Mouse (Mus musculus) midbrain, embryonic 13.5 days (tissue): ENCODE results near the gene Kcnq1. TPM values are rescaled to one million over a fixed set of nuclear protein-coding genes. Genes with fewer than 3 reads are reported as not detected.

ENCODE experiments used
- ATAC-seq: fragments of 200-750 bp; cut with Nextera tagmentation; 2 replicates; pipeline ENCODE4 v1.8.0; 2017; ENCODE audit warnings: mild to moderate bottlenecking, moderate TSS enrichment, moderate library complexity
- H3K27ac ChIP-seq: fragments of 300-500 bp; sonication (generic); 2 replicates; pipeline ENCODE4 v1.5.1; 2015; ENCODE audit warnings: inconsistent platforms, mild to moderate bottlenecking, moderate library complexity
- H3K27me3 ChIP-seq: fragments of 300-500 bp; sonication (generic); 2 replicates; pipeline ENCODE4 v1.6.1; 2015; ENCODE audit warnings: mild to moderate bottlenecking, inconsistent platforms
- H3K36me3 ChIP-seq: fragments of 300-500 bp; sonication (generic); 2 replicates; pipeline ENCODE4 v1.6.1; 2015; ENCODE audit warnings: mild to moderate bottlenecking, inconsistent platforms
- H3K4me1 ChIP-seq: fragments of 300-500 bp; sonication (generic); replicated peaks from 2 replicates; pipeline ENCODE4 v1.6.1; 2015; ENCODE audit warnings: inconsistent platforms
- H3K4me2 ChIP-seq: fragments of 300-500 bp; sonication (generic); replicated peaks from 2 replicates; pipeline ENCODE4 v1.6.1; 2015; ENCODE audit warnings: moderate library complexity, mild to moderate bottlenecking, inconsistent platforms
- H3K4me3 ChIP-seq: fragments of 300-500 bp; sonication (generic); replicated peaks from 2 replicates; pipeline ENCODE4 v1.5.1; 2015; ENCODE audit warnings: mild to moderate bottlenecking, inconsistent platforms
- H3K9ac ChIP-seq: fragments of 300-500 bp; sonication (generic); replicated peaks from 2 replicates; pipeline ENCODE4 v1.6.1; 2015; ENCODE audit warnings: mild to moderate bottlenecking, inconsistent platforms
- H3K9me3 ChIP-seq: fragments of 300-500 bp; sonication (generic); 2 replicates; pipeline ENCODE4 v1.6.1; 2016; ENCODE audit warnings: mild to moderate bottlenecking, inconsistent platforms
- WGBS: fragments of 180-500 bp; shearing (Covaris S2); methylation state at CpG from one replicate; pipeline ENCODE4 v1.1.7; 2015; 5-methylcytosine and 5-hydroxymethylcytosine counted together
- polyA plus RNA-seq: library from polyadenylated mRNA; unstranded; fragments of >200 nt; fragmentation: Nextera tagmentation; extraction: Ambion mirVana; gene quantifications from 2 replicates; pipeline ENCODE4 v1.2.1, GENCODE M21; 2015

Kcnq1 gene
- polyA plus RNA-seq, 1 experiment from 2014 or later: 0.89 TPM

DNA sequence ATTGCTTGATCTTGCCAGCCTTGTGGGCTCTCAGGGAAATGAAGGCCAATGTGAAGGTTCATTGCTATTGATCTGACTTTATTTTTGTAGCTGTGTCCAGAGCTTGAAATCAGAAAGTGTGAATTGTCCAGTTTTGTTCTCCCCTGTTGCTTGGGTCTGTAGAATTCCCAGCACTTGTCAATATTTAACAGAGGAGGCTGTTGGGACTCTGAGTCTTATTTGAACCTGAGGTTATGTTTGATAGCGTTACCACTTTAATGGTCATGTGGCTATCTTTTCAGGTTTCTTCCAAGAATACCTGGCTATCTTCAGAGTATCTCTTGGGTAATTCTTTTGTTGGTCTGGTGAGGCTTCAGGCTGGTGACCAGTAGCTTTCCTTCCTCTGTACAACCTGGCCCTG lies 201.8 kb downstream of the Kcnq1 start:
- Histone ChIP-seq H3K27ac (no peak overlapping the region), H3K9me3 (no peaks in the 10 kb centered on the region), H3K36me3 (no peaks in the 10 kb centered on the region), H3K4me3 (no peak overlapping the region), H3K4me1 (0 out of 2 replicates have a peak, but pooled peaks cover 4% of the 10 kb centered on the region), H3K27me3 (no peaks in the 10 kb centered on the region), H3K9ac (no peak overlapping the region), H3K4me2 (no peak overlapping the region)
- ATAC-seq: no peak
- WGBS: 90% methylated on average over 1 of the region's 1 CpGs

DNA sequence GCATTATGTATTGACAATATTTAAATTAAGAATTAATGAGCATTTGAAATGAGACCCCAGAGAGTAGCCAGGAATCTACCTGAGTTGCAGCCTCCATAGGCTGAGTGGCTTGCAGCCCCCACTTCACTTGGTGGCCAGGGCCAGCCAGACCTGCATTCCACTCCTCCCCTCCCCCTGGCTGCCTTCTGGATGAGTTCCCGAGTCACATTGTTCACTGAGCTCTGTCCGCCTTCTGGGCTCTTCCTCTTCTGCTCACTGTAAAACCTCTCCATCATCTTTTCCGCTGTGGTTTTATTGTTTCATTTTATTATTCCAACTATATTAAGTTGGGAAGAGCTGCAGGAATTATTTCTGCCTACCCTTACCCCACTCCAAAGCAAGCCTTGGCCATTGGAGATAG lies 204.1 kb downstream of the Kcnq1 start:
- Histone ChIP-seq H3K9ac (no peak overlapping the region), H3K4me3 (no peak overlapping the region), H3K4me2 (no peak overlapping the region), H3K9me3 (no peaks in the 10 kb centered on the region), H3K27ac (no peak overlapping the region), H3K36me3 (no peaks in the 10 kb centered on the region), H3K27me3 (no peaks in the 10 kb centered on the region), H3K4me1 (0 out of 2 replicates have a peak, but pooled peaks cover 4% of the 10 kb centered on the region)
- WGBS: 68% methylated on average over 3 of the region's 3 CpGs
- ATAC-seq: no peak

DNA sequence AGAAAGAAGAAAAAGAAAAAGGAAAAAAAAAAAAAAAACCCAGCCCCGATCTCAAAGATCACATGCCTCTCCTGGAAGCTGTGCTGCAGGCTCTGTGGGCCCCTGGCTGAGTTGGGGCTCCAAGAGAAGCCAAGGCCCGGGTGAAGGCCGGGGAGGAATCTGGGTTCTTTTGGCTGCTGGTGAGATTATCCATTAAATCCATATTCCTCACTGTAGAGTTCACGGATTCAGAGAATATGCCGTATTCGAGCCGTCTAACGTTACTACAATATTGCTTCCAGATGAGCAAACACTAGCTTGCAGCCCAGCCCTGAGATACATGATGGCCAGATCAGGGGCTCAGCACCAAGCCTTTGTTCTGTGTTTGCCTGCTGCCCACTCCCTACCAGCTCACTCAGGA lies 204.7 kb downstream of the Kcnq1 start:
- H3K4me2 ChIP-seq: no peak overlapping the region
- H3K9me3 ChIP-seq: no peaks in the 10 kb centered on the region
- H3K4me1 ChIP-seq: 0 out of 2 replicates have a peak, but pooled peaks cover 2% of the 10 kb centered on the region
- H3K9ac ChIP-seq: no peak overlapping the region
- H3K36me3 ChIP-seq: no peaks in the 10 kb centered on the region
- ATAC-seq: no peak
- no peak overlapping the region for H3K27ac ChIP-seq
- H3K27me3 ChIP-seq: no peaks in the 10 kb centered on the region
- 86% methylated on average over 8 of the region's 8 CpGs for WGBS
- H3K4me3 ChIP-seq: no peak overlapping the region

DNA sequence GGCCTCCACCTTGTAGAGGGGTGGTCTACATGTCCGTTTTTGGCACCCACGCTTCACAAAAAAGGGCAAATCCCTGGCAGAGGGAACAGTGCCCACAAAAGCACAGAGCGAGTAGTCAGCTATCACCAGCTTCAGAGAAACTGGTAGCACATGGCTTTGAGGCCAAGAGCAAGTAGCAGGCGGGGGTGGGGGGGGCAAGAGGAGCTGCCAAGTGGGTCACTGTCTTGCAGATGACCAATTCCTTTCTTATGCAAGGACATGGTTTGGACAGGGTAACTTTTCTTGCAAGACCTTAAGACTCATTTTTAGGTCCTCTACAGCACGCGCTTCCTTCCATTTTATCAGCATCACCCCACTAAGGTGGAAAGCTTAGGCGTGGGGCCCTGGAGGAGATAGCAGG lies 205.3 kb downstream of the Kcnq1 start:
- Histone ChIP-seq H3K4me3 (no peak overlapping the region), H3K9ac (no peak overlapping the region), H3K9me3 (no peaks in the 10 kb centered on the region), H3K4me2 (no peak overlapping the region), H3K27me3 (no peaks in the 10 kb centered on the region), H3K27ac (no peak overlapping the region), H3K36me3 (no peaks in the 10 kb centered on the region), H3K4me1 (no peaks in the 10 kb centered on the region)
- 88% methylated on average over 7 of the region's 7 CpGs for WGBS
- no peak for ATAC-seq

DNA sequence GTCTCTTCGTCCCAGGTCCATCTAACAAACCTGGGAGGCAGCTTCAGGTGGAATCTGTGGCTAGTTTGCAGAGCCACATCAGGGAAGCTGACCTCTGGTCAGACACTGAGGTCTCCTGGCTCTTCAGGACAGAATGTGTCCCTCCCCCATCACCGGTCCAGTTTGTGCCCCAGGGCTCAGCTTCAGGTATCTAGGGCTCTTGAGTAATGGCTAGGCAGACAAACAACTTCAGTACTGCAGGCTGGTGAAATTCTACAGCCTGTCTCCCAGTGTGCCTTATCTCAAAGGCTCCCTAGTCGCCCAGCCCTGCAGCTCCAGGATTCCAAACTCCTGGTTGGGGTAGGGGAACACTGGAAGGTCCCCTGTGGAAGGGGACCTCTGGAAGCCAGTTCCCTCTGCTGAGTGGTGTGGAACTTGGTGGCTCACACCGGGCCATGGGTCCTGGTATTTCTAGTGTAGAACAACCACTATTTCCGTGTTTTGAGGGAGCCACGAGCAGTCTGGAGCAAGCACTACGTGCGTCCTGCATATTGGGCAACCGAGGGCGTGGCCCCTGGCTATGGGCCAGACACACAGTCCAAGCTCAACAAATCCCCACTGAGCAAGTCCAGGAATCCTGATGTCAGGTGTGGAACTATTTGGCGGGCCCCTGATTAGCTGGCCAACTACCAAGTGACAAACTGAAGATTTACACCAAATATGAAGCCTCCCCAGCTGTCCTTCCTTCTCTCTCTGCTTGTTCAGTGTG lies 207.6 kb downstream of the Kcnq1 start:
- H3K4me2 ChIP-seq: no peak overlapping the region
- H3K9me3 ChIP-seq: no peaks in the 10 kb centered on the region
- ATAC-seq: no peak
- H3K27me3 ChIP-seq: no peaks in the 10 kb centered on the region
- WGBS: 87% methylated on average over 11 of the region's 11 CpGs
- no peak overlapping the region for H3K9ac ChIP-seq
- H3K36me3 ChIP-seq: no peaks in the 10 kb centered on the region
- no peak overlapping the region for H3K27ac ChIP-seq
- H3K4me3 ChIP-seq: no peak overlapping the region
- H3K4me1 ChIP-seq: no peaks in the 10 kb centered on the region

DNA sequence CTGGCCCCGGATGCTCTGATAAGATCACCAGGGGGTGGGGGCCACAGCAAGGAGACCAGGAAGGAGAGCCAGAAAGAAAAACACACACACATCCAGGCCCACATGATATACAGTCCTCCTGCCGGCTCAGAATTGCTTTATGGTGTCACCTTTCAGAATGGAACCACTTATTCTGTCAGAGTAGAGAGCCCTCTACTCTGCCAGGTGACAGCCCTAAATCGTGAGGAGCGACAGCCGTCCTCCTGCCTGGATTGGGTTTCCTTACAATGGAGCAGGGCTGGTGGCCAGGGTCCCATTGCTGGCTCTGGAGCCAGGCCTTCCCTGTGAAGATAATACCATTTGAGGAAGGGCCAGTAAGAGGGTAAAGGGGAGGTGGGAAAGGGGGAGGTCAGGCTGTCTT lies 212.3 kb downstream of the Kcnq1 start:
- Histone ChIP-seq H3K36me3 (no peaks in the 10 kb centered on the region), H3K4me1 (no peaks in the 10 kb centered on the region), H3K4me2 (no peak overlapping the region), H3K4me3 (no peak overlapping the region), H3K27me3 (no peaks in the 10 kb centered on the region), H3K9ac (no peak overlapping the region), H3K9me3 (no peaks in the 10 kb centered on the region), H3K27ac (no peak overlapping the region)
- no peak for ATAC-seq
- 85% methylated on average over 5 of the region's 5 CpGs for WGBS

DNA sequence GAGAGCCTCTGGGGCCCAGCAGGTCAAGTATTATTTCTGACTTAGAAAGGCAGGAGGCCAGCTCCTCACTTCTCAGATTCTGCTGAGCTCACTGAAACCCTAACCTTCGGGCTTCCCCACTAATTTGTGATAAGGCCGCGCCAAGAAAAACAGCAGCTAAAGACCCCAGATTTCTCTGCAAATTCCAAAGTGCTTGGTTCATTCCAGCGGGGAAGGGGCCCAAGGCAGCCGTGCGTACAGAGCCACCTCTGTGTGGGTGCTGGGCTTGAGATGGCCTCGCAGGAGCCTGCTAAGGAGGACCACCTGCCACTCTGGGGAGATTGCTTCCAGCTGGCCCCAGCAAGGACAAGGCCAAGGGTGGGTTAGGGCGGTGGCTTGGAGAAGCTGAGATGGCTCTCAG lies 214.2 kb downstream of the Kcnq1 start:
- Histone ChIP-seq H3K9ac (no peak overlapping the region), H3K36me3 (no peaks in the 10 kb centered on the region), H3K4me3 (no peak overlapping the region), H3K4me2 (no peak overlapping the region), H3K4me1 (no peaks in the 10 kb centered on the region), H3K27ac (no peak overlapping the region), H3K27me3 (no peaks in the 10 kb centered on the region), H3K9me3 (no peaks in the 10 kb centered on the region)
- ATAC-seq: no peak
- WGBS: 88% methylated on average over 8 of the region's 8 CpGs

DNA sequence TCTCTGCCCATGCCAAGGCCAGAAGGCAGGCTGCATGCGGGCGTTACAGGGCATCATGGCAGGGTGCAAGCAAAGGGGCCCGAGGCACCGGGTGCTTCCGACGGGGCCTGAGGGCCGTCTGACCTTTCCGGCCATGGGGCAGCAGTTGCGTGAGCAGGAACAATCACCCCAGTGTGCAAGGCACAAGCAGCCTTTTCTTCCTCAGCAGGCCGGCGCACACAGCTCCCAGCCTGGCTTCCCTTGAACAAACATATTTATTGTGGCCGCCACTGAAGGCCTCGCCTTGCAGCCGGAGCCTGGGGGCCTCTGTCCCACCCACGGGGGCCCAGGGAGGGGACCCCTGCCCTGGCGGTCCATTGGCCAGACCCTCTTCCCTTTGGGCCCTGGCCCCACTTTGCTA lies 218.9 kb downstream of the Kcnq1 start:
- no peaks in the 10 kb centered on the region for H3K9me3 ChIP-seq
- ATAC-seq: no peak
- 54% methylated on average over 16 of the region's 16 CpGs for WGBS

DNA sequence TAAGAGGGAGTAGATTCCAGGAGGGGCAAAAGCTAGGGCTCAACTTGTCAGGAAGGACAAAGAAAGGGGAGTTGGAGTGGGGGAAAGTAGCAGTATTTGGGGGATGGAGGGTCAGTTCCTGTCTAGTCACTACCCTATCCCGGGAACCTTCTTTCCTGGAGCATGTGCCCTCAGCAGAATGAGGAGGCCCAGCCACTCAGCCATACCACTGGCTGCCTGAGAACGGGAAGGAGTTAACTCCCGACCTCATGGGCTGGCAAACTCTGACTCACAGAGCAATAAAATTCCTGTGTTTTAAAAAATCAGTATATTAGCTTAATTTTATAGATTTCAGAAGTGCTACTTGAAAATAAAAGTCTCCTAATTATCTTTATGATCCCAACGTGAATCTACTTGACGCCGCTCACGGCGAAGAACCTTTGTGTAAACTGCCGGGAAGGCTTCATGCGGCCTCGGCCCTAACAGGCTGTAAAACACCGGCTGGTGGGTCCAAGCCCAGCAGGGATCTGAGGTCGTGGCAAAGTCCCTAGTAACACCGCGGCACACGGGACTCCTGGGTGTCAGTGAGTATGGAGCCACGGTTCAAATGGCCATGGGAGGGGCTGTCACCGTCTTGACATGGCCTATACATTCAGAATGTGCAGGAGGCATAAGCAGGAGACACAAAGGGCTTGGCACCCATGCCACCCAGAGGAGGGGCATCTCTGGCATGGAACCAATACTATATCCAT lies 222.2 kb downstream of the Kcnq1 start:
- no peak for ATAC-seq
- Histone ChIP-seq H3K4me2 (no peak overlapping the region), H3K27me3 (no peaks in the 10 kb centered on the region)

More for the DNA sequence above, 218.9 kb downstream of the Kcnq1 start:
- H3K4me1 ChIP-seq: no peaks in the 10 kb centered on the region
- H3K9ac ChIP-seq: no peak overlapping the region
- no peak overlapping the region for H3K4me3 ChIP-seq
- H3K36me3 ChIP-seq: no peaks in the 10 kb centered on the region
- H3K27me3 ChIP-seq: no peaks in the 10 kb centered on the region
- no peak overlapping the region for H3K27ac ChIP-seq
- no peak overlapping the region for H3K4me2 ChIP-seq

DNA sequence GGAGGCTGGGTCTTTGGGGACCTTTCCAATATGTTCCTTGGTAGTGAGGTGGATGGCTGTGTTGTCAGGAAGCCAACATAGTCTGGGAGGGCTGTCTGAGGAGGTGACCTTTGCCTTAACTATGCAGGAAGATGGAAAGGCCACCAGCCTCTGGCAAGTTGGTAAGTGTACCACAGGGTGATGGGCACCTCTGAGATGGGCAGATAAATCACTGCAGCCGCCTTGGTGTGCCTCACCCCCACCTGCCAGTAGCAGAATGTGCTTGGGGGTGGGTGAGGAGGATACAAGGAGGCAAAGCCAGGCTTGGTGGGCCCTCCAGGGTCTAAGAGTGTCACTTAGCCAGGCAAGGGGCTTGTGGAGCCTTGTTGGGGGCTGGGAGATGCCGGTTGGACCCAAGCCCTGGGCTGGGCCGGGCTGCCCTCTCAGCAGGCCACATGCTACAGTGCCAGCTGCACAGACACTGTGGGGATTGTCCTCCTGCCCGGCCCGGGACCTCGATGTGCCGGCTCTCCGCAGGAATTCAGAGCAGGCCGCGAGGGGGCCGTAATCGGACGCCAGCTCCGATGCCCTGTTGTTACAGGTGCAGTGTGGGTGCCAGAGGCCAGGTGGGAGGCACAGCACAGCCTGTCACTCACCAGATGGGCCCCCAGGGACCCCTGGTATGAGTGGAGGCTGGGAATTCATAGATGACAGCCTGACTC lies 223.1 kb downstream of the Kcnq1 start:
- ATAC-seq: no peak
- 77% methylated on average over 14 of the region's 14 CpGs for WGBS
- Histone ChIP-seq H3K4me2 (no peak overlapping the region), H3K9ac (no peak overlapping the region), H3K27ac (no peak overlapping the region), H3K4me3 (no peak overlapping the region), H3K4me1 (0 out of 2 replicates have a peak, but pooled peaks cover 2% of the 10 kb centered on the region), H3K9me3 (no peaks in the 10 kb centered on the region), H3K27me3 (no peaks in the 10 kb centered on the region), H3K36me3 (no peaks in the 10 kb centered on the region)

More for the DNA sequence above, 222.2 kb downstream of the Kcnq1 start:
- Histone ChIP-seq H3K9me3 (no peaks in the 10 kb centered on the region), H3K4me1 (0 out of 2 replicates have a peak, but pooled peaks cover 2% of the 10 kb centered on the region), H3K9ac (no peak overlapping the region), H3K27ac (no peak overlapping the region), H3K36me3 (no peaks in the 10 kb centered on the region), H3K4me3 (no peak overlapping the region)
- WGBS: 84% methylated on average over 18 of the region's 18 CpGs

DNA sequence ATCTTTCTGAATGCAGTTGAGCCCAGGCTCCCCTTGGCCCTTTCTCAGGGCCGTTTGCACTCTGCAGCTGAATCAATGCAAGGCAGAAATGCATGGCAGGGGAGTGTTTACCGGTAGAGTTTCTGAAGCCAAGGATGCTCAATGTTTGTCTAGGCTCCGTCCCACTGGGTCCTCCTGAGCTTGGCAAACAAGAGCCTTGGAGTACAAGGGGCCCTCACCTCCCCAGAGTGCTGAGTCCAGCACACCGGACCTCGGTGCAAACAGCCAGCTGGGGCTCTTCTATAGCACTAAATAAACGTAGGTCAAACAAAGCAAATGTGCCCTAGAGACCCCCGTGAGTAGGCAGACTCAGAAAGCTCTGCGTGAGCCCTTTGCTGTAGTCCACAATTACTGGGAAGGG lies 226.9 kb downstream of the Kcnq1 start:
- peaks cover 7% of the 10 kb centered on the region; the same call in 1 of the 2 replicates for H3K9me3 ChIP-seq
- no peak overlapping the region for H3K27ac ChIP-seq
- no peak for ATAC-seq
- no peaks in the 10 kb centered on the region for H3K36me3 ChIP-seq
- no peak overlapping the region for H3K4me2 ChIP-seq
- no peak overlapping the region for H3K9ac ChIP-seq
- H3K4me3 ChIP-seq: no peak overlapping the region
- H3K4me1 ChIP-seq: 0 out of 2 replicates have a peak, but pooled peaks cover 2% of the 10 kb centered on the region
- no peaks in the 10 kb centered on the region for H3K27me3 ChIP-seq
- 59% methylated on average over 8 of the region's 8 CpGs for WGBS

DNA sequence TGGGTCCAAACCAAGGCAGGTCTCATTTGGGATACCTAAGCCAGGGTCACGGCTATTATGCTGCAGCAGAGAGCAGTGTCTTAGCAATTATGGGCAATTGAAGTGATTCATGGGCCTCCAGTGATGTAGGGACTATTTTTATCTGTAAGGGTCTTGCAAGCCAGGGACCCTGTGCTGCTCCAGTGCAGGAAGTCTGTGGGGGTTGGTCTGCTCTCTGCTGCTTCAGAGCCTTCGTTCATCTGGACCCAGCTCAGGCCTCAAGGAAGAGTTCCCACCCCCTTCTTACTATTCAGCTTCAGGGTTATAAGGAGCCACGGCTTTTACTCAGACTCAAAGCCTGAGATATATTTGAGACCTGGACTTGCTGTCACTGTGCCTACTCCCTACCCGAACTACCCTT lies 227.4 kb downstream of the Kcnq1 start:
- WGBS: 73% methylated on average over 4 of the region's 4 CpGs
- no peak overlapping the region for H3K4me2 ChIP-seq
- H3K36me3 ChIP-seq: no peaks in the 10 kb centered on the region
- H3K27ac ChIP-seq: no peak overlapping the region
- H3K4me1 ChIP-seq: 0 out of 2 replicates have a peak, but pooled peaks cover 2% of the 10 kb centered on the region
- peaks cover 11% of the 10 kb centered on the region; the same call in 1 of the 2 replicates for H3K9me3 ChIP-seq
- no peak overlapping the region for H3K9ac ChIP-seq
- H3K27me3 ChIP-seq: no peaks in the 10 kb centered on the region
- no peak for ATAC-seq
- no peak overlapping the region for H3K4me3 ChIP-seq
